In the genomic region with DNA sequence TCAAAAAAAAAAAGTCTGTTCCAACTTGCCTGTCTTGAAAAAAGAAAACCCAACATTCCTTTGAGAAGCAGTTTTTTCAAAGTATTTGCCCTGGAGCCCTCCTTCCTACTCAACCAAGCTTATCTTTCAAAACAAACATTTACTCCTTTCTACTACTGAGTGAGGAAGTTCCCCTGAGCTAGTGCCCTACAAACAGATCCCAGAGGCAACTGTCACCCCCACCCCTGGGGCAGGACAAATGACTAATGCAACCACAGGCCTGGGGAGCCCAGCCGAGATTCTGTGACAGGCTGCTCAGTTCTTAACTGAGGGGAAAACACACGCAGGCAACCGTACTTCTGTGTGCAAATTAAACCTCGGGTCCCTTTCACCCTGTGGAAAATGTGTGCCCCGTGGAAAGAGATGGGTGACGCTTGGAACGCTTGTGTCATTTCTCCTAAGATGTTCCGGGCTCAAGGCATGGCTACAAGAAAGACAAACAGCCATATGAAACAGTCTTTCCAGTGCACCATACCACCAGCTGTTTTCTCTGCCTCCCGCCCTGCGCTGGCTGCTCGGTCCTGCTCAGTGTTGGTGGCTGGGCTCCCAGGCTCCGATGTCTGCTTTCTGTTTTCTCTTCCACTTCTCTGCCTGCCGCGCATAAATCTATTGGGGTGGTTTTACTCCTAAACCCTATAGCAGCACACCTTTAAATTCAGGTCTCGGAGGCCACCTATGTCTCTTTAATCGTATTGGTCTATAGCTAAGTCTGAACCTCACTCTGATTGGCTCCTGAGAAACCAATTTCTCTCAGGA, we compare ENCODE assay signal across 8 mouse cellular contexts. TPM values are rescaled to one million over a fixed set of nuclear protein-coding genes. Genes with fewer than 3 reads are reported as not detected.
DNase-seq lines count a peak whose midpoint lies in the region; ATAC-seq and TF ChIP-seq lines count a peak whose summit lies in the region.

No protein-coding gene starts in this region.

- H3K4me3 ChIP-seq in left cerebral cortex, adult 2 months = peak overlapping the region; percentile 43
- peak overlapping the region; percentile 45 for H3K4me3 ChIP-seq in bone marrow macrophage, adult 2 months (ENCODE audit: insufficient read depth, low read length)
- peak overlapping the region; percentile 29 for H3K4me3 ChIP-seq in heart, embryonic 11.5 days (ENCODE audit: low read depth, low read length)
- peak overlapping the region; percentile 35 for H3K4me3 ChIP-seq in stomach, embryonic 16.5 days (replicated peaks; ENCODE audit: low read length)

- peak; percentile 44; the same call in 1 of the 2 replicates for ATAC-seq in heart, embryonic 11.5 days (replicated peaks; ENCODE audit: insufficient number of reproducible peaks, low FRiP score, low TSS enrichment)
- peak; percentile 43; the same call in 1 of the 2 replicates for ATAC-seq in stomach, embryonic 16.5 days (ENCODE audit: insufficient read depth, low FRiP score)

- TF ChIP-seq CTCF in left cerebral cortex, adult 2 months (IDR thresholded peaks at IDR 0.05) = no peak
- TF ChIP-seq CTCF in bone marrow macrophage, adult 2 months (IDR thresholded peaks at IDR 0.05; ENCODE audit: low read depth, low read length) = no peak

- H3K9ac ChIP-seq in heart, embryonic 11.5 days (ENCODE audit: low read depth, low read length) = peak overlapping the region; percentile 47; the same call in 1 of the 2 replicates
- peak overlapping the region; percentile 66 for H3K9ac ChIP-seq in stomach, embryonic 16.5 days (ENCODE audit: low read length)

- H3K36me3 ChIP-seq in heart, embryonic 11.5 days (ENCODE audit: control insufficient read depth, insufficient read depth, low read length) = no peaks in the 10 kb centered on the region
- H3K36me3 ChIP-seq in stomach, embryonic 16.5 days (ENCODE audit: control insufficient read depth, insufficient read depth, low read length) = no peaks in the 10 kb centered on the region

- intact Hi-C loops in left cerebral cortex, adult 2 months (cut with DNase I) = no loop called here
- intact Hi-C loops in left cerebral cortex, postnatal 4 days (cut with DNase I) = no loop called here

- no peak for TF ChIP-seq POLR2A in bone marrow macrophage, adult 2 months (IDR thresholded peaks at IDR 0.05; ENCODE audit: borderline replicate concordance, low read depth, low read length)

- peaks cover 16% of the 10 kb centered on the region for H3K27me3 ChIP-seq in heart, embryonic 11.5 days (ENCODE audit: control insufficient read depth, insufficient read depth, low read length)
- H3K27me3 ChIP-seq in stomach, embryonic 16.5 days (ENCODE audit: control insufficient read depth, insufficient read depth, low read length) = no peaks in the 10 kb centered on the region

- no peak overlapping the region for H3K27ac ChIP-seq in left cerebral cortex, adult 2 months
- H3K27ac ChIP-seq in bone marrow macrophage, adult 2 months (ENCODE audit: insufficient read depth, low read depth, low read length) = no peak overlapping the region
- H3K27ac ChIP-seq in heart, embryonic 11.5 days (ENCODE audit: low read depth, low read length) = no peak overlapping the region
- peak overlapping the region; percentile 86 for H3K27ac ChIP-seq in stomach, embryonic 16.5 days (ENCODE audit: low read length)

- 4% methylated on average over 16 of the region's 16 CpGs for WGBS in heart, embryonic 11.5 days (ENCODE audit: insufficient replicate concordance)
- WGBS in stomach, embryonic 16.5 days = 5% methylated on average over 16 of the region's 16 CpGs

- no peaks in the 10 kb centered on the region for H3K9me3 ChIP-seq in heart, embryonic 11.5 days (replicated peaks; ENCODE audit: control insufficient read depth, low read length)
- H3K9me3 ChIP-seq in stomach, embryonic 16.5 days (replicated peaks; ENCODE audit: control insufficient read depth, low read length) = no peaks in the 10 kb centered on the region

- DNase-seq in left cerebral cortex, adult 2 months (ENCODE audit: extremely low spot score in 1 of 2, low spot score in 2 of 2) = no peak
- DNase-seq in left cerebral cortex, postnatal 4 days = no peak
- peak; percentile 50 for DNase-seq in kidney, adult 9 months
- peak; percentile 79 for DNase-seq in lung, postnatal 10 days
- DNase-seq in frontal cortex, postnatal 10 days (ENCODE audit: low spot score in 2 of 2) = no peak

- peaks cover 3% of the 10 kb centered on the region; the same call in 1 of the 2 replicates for H3K4me1 ChIP-seq in bone marrow macrophage, adult 2 months (ENCODE audit: control insufficient read depth, insufficient read depth, low read length)
- peaks cover 9% of the 10 kb centered on the region for H3K4me1 ChIP-seq in heart, embryonic 11.5 days (ENCODE audit: control insufficient read depth, insufficient read depth, low read length)
- peaks cover 20% of the 10 kb centered on the region for H3K4me1 ChIP-seq in stomach, embryonic 16.5 days (ENCODE audit: control insufficient read depth, insufficient read depth, low read length)

- peak overlapping the region; percentile 62 for H3K4me2 ChIP-seq in heart, embryonic 11.5 days
- H3K4me2 ChIP-seq in stomach, embryonic 16.5 days (ENCODE audit: low read depth, low read length) = peak overlapping the region; percentile 61

RNA-seq across cellular contexts. Expression of a gene that starts 14.4 kb away (rescaled TPM):
- total RNA-seq in left cerebral cortex, adult 2 months (2021) = 10 to 100 TPM in 1 of 2 experiments, 1 to 10 TPM in 1; 9.7 to 11.0 TPM
- total RNA-seq in left cerebral cortex, postnatal 4 days (2021) = 10 to 100 TPM; 15.2 to 15.6 TPM
- polyA plus RNA-seq in bone marrow macrophage, adult 2 months (2012; ENCODE audit: insufficient read depth, insufficient read length, missing spikeins) = not detected in 2 replicates
- polyA plus RNA-seq in heart, embryonic 11.5 days (2014; fragmentation: Nextera tagmentation; extraction: Ambion mirVana) = 4.8 and 6.3 TPM in 2 replicates
- polyA plus RNA-seq in stomach, embryonic 16.5 days (2015; fragmentation: Nextera tagmentation; extraction: Ambion mirVana) = 12.8 and 13.5 TPM in 2 replicates

Comparison
In these comparisons a context has a peak if more than half of its experiments do, and no peak if none do; other contexts are left out.
1. DNase-seq: peak in kidney, adult 9 months (single experiment) and lung, postnatal 10 days (single experiment); none in left cerebral cortex, adult 2 months (0 of 2), left cerebral cortex, postnatal 4 days (single experiment) and frontal cortex, postnatal 10 days (0 of 2).
2. Peak in every context shown above with its lines, with median percentiles within 50 percentile points of each other: H3K4me3 ChIP-seq.